Mouse (Mus musculus) ES-E14 (cell line): ENCODE measurements around the gene Grin2a. TPM values are rescaled to one million over a fixed set of nuclear protein-coding genes. Genes with fewer than 3 reads are reported as not detected.

ENCODE experiments used
- DNase-seq: peaks from one replicate; pipeline ENCODE4 v3.0.0-alpha.2; 2013; ENCODE audit warnings: low read depth, low spot score
- H3K27ac ChIP-seq: 2 replicates; pipeline ENCODE4 v1.5.1; 2012; ENCODE audit warnings: low read depth, mild to moderate bottlenecking, low read length, moderate library complexity, mixed read lengths; ENCODE audit not compliant: poor library complexity, insufficient read depth, severe bottlenecking
- H3K36me3 ChIP-seq: 2 replicates; pipeline ENCODE4 v1.6.1; 2012; ENCODE audit warnings: mild to moderate bottlenecking, low read length, moderate library complexity, mixed read lengths; ENCODE audit not compliant: control insufficient read depth, poor library complexity, insufficient read depth, severe bottlenecking
- H3K4me1 ChIP-seq, 2 experiments: fragments of 150-350 bp in 1 of 2; sonication (generic) in 1 of 2; 2 replicates each; pipeline ENCODE4 v1.6.1; 2012; ENCODE audit warnings: low read length in 2 of 2, mild to moderate bottlenecking in 1 of 2, mixed read lengths in 1 of 2; ENCODE audit not compliant: control insufficient read depth in 2 of 2, insufficient read depth in 2 of 2, poor library complexity in 1 of 2
- H3K4me3 ChIP-seq, 2 experiments: fragments of 150-350 bp in 1 of 2; sonication (generic) in 1 of 2; 2 replicates each; pipeline ENCODE4 v1.5.1; 2012; ENCODE audit warnings: low read length in 2 of 2, low read depth in 1 of 2, mild to moderate bottlenecking in 1 of 2, mixed read lengths in 1 of 2; ENCODE audit not compliant: insufficient read depth in 1 of 2, poor library complexity in 1 of 2, severe bottlenecking in 1 of 2
- H3K9ac ChIP-seq: 2 replicates; pipeline ENCODE4 v1.6.1; 2012; ENCODE audit warnings: low read depth, mild to moderate bottlenecking, low read length, mixed read lengths; ENCODE audit not compliant: poor library complexity, insufficient read depth, severe bottlenecking
- H3K9me3 ChIP-seq: fragments of 150-350 bp; sonication (generic); 2 replicates; pipeline ENCODE4 v1.6.1; 2012; ENCODE audit warnings: low read depth, mild to moderate bottlenecking, low read length; ENCODE audit not compliant: control insufficient read depth, insufficient read depth
- CHD2 ChIP-seq: IDR thresholded peaks from 2 replicates; pipeline ENCODE4 v1.6.1; 2014; ENCODE audit warnings: mild to moderate bottlenecking, low read depth, low read length, inconsistent platforms
- HCFC1 ChIP-seq: IDR thresholded peaks from 2 replicates; pipeline ENCODE4 v1.6.1; 2012; ENCODE audit warnings: low read length, inconsistent platforms, borderline replicate concordance; ENCODE audit not compliant: insufficient read depth
- MAFK ChIP-seq: IDR thresholded peaks from 2 replicates; pipeline ENCODE4 v1.6.1; 2014; ENCODE audit warnings: mild to moderate bottlenecking, low read depth, low read length, inconsistent platforms; ENCODE audit not compliant: insufficient read depth
- ZC3H11A ChIP-seq: IDR thresholded peaks from 2 replicates; pipeline ENCODE4 v1.6.1; 2012; ENCODE audit warnings: low read depth, mild to moderate bottlenecking, inconsistent platforms, low read length, borderline replicate concordance
- ZNF384 ChIP-seq: IDR thresholded peaks from 2 replicates; pipeline ENCODE4 v1.6.1; 2012; ENCODE audit warnings: low read depth, low read length, inconsistent platforms
- in situ Hi-C, 2 experiments: fragments of 600-800 bp; cut with MboI; formaldehyde crosslinking; loops; one replicate each; pipeline ENCODE4 v1.15.1; 2025; ENCODE audit warnings: low sequenced_read_pairs in 2 of 2, inconsistent platforms in 1 of 2; ENCODE audit not compliant: unreplicated experiment in 2 of 2
- total RNA-seq: library from RNA; depleted of rRNA; stranded (reverse); fragments of 300-350 nt; gene quantifications from 2 replicates; pipeline ENCODE4 v1.2.3, GENCODE M21; 2012

Gene Grin2a
- total RNA-seq, 1 experiment, result 0.62 TPM

DNA sequence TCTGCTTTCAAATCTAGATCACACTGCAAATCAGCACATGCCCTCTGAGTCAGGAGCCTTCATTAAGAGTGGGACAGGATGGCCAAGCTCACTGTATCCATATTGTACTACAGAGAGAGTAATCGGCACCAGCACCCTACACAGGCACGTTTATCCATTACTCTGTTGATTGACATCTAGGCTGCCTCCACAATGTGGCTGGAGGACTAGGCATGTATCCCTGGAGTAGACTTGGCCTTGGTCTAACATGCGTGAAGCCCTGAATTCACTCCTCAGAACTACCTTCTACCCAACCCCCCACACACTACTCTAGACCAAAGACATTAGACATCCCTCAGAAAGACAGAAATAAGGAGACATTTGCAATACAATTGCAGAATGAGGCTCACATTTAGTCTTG is 227.4 kb downstream of the Grin2a start:
- Histone ChIP-seq H3K27ac (no peak overlapping the region), H3K9ac (no peak overlapping the region), H3K9me3 (no peaks in the 10 kb centered on the region), H3K4me3 (no peak overlapping the region), H3K36me3 (no peaks in the 10 kb centered on the region), H3K4me1 (no peaks in the 10 kb centered on the region)
- no peak for DNase-seq
- in situ Hi-C loops, result no loop called here
- TF ChIP-seq ZNF384, result no peak

GRCm38 (mm10) chr16:9764086-9764485 is 231.3 kb downstream of the Grin2a start:
- H3K4me3 ChIP-seq, result no peak overlapping the region
- no peak for DNase-seq
- no peaks in the 10 kb centered on the region for H3K36me3 ChIP-seq
- in situ Hi-C loops, result no loop called here
- H3K4me1 ChIP-seq, result no peaks in the 10 kb centered on the region
- no peak overlapping the region for H3K27ac ChIP-seq
- no peak overlapping the region for H3K9ac ChIP-seq
- no peaks in the 10 kb centered on the region for H3K9me3 ChIP-seq
- TF ChIP-seq HCFC1, result no peak
- no peak for TF ChIP-seq ZNF384

GRCm38 (mm10) chr16:9760347-9760746 is 235.0 kb downstream of the Grin2a start:
- H3K36me3 ChIP-seq, result no peaks in the 10 kb centered on the region
- no peak overlapping the region for H3K9ac ChIP-seq
- H3K9me3 ChIP-seq, result no peaks in the 10 kb centered on the region
- in situ Hi-C loops, result no loop called here
- no peak for DNase-seq
- H3K4me1 ChIP-seq, result no peaks in the 10 kb centered on the region
- no peak overlapping the region for H3K4me3 ChIP-seq
- TF ChIP-seq HCFC1, result no peak
- no peak for TF ChIP-seq CHD2
- no peak for TF ChIP-seq MAFK
- TF ChIP-seq ZC3H11A, result no peak
- no peak for TF ChIP-seq ZNF384
- no peak overlapping the region for H3K27ac ChIP-seq

DNA sequence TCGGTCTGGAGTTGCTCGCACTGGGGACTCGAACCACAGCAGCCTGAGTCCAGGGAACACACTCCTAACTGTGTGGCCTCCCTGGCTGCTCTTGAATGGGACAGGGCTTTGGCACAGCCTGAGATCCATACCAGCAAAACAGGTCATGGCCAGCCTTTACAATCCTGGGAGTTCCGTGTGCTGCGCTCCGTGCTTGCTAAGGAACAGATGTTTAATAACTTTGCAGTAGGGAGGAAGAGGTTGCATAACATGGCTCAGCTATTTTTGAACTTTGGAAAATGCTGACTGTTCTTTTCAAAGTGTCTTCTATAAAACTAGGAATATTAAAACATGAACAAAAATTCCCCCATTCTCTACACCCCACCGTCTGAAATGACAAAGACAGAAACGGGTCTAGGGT is 238.5 kb downstream of the Grin2a start:
- no peak for TF ChIP-seq ZC3H11A
- TF ChIP-seq ZNF384, result no peak
- Histone ChIP-seq H3K4me3 (no peak overlapping the region), H3K27ac (no peak overlapping the region), H3K9ac (no peak overlapping the region), H3K9me3 (no peaks in the 10 kb centered on the region), H3K36me3 (no peaks in the 10 kb centered on the region), H3K4me1 (no peaks in the 10 kb centered on the region)
- DNase-seq, result no peak
- in situ Hi-C loops, result no loop called here

- Histone ChIP-seq H3K36me3 (no peaks in the 10 kb centered on the region), H3K9ac (no peak overlapping the region), H3K4me3 (no peak overlapping the region), H3K9me3 (no peaks in the 10 kb centered on the region), H3K27ac (no peak overlapping the region), H3K4me1 (no peaks in the 10 kb centered on the region)
- DNase-seq, result no peak
- in situ Hi-C loops, result no loop called here
- TF ChIP-seq ZC3H11A (no peak), CHD2 (no peak), MAFK (no peak), ZNF384 (no peak), HCFC1 (no peak)
These were observed 241.3 kb downstream of the Grin2a start for GRCm38 (mm10) chr16:9754061-9754460.
